Mouse (Mus musculus): ENCODE measurements around the gene Olfr480. TPM values are rescaled to one million over a fixed set of nuclear protein-coding genes. Genes with fewer than 3 reads are reported as not detected.

The Olfr480 gene
- total and polyA plus RNA-seq, 3 experiments: not detected

- H3K27me3 ChIP-seq (replicated peaks): peaks cover 25% of the 10 kb centered on the region
- dilution Hi-C loops (cut with MboI; ENCODE audit: extremely low pct_ligation_motif_present, extremely low pct_unique_long_range_greater_than_20kb, low sequenced_read_pairs) (no loop called here), in situ Hi-C loops (cut with MboI; ENCODE audit: low pct_ligation_motif_present, low pct_unique_long_range_greater_than_20kb, low sequenced_read_pairs) (no loop called here)
- H3K4me3 ChIP-seq (replicated peaks in 1 of 3; ENCODE audit: low read depth in 2 of 3, low read length in 2 of 3, poor library complexity in 1 of 3): no peak within 1 kb of the TSS
- no peaks in the 10 kb centered on the region for H3K4me1 ChIP-seq (ENCODE audit: control insufficient read depth in 1 of 2, insufficient read depth in 2 of 2)
- H3K4me2 ChIP-seq (ENCODE audit: insufficient read depth, low read depth, poor library complexity, severe bottlenecking): no peak within 1 kb of the TSS
- H3K9me3 ChIP-seq (replicated peaks; ENCODE audit: low read length): no peaks in the 10 kb centered on the region
- no peak for DNase-seq (ENCODE audit: extremely low read depth)
- TF ChIP-seq ZKSCAN1 (IDR thresholded peaks at IDR 0.05; ENCODE audit: borderline replicate concordance, low read depth, low read length): no peak
- no peak for TF ChIP-seq JUN (IDR thresholded peaks at IDR 0.05; ENCODE audit: insufficient read depth, low read depth, low read length)
- no peak for TF ChIP-seq ZMIZ1 (IDR thresholded peaks at IDR 0.05; ENCODE audit: low read depth, low read length)
- TF ChIP-seq TCF12 (IDR thresholded peaks at IDR 0.05; ENCODE audit: low read depth, low read length): no peak
- H3K79me2 ChIP-seq (replicated peaks; ENCODE audit: control insufficient read depth, extremely low read depth, insufficient read depth, poor library complexity, severe bottlenecking): no peaks in the 10 kb centered on the region
- H3K27ac ChIP-seq (ENCODE audit: insufficient read depth, low read depth): no peak within 1 kb of the TSS
- H3K36me3 ChIP-seq (replicated peaks in 1 of 2; ENCODE audit: control insufficient read depth in 1 of 2, insufficient read depth in 1 of 2, low read length in 1 of 2): no peaks in the 10 kb centered on the region
- no peak within 1 kb of the TSS for H3K9ac ChIP-seq (ENCODE audit: insufficient read depth, low read depth)
Observed at GRCm38 (mm10) chr7:108079555-108079954, 12.4 kb upstream of the Olfr480 start, which contains the start of gene Olfr481. Olfr481 (plus strand) TSS chr7:108079855.

- Histone ChIP-seq H3K27ac (ENCODE audit: insufficient read depth, low read depth) (no peak within 1 kb of the TSS), H3K4me3 (replicated peaks in 1 of 3; ENCODE audit: low read depth in 2 of 3, low read length in 2 of 3, poor library complexity in 1 of 3) (no peak within 1 kb of the TSS), H3K4me2 (ENCODE audit: insufficient read depth, low read depth, poor library complexity, severe bottlenecking) (no peak within 1 kb of the TSS), H3K9me3 (replicated peaks; ENCODE audit: low read length) (no peaks in the 10 kb centered on the region), H3K27me3 (replicated peaks) (peaks cover 9% of the 10 kb centered on the region), H3K79me2 (replicated peaks; ENCODE audit: control insufficient read depth, extremely low read depth, insufficient read depth, poor library complexity, severe bottlenecking) (no peaks in the 10 kb centered on the region), H3K9ac (ENCODE audit: insufficient read depth, low read depth) (no peak within 1 kb of the TSS), H3K36me3 (replicated peaks in 1 of 2; ENCODE audit: control insufficient read depth in 1 of 2, insufficient read depth in 1 of 2, low read length in 1 of 2) (no peaks in the 10 kb centered on the region), H3K4me1 (ENCODE audit: control insufficient read depth in 1 of 2, insufficient read depth in 2 of 2) (no peaks in the 10 kb centered on the region)
- dilution Hi-C loops (cut with MboI; ENCODE audit: extremely low pct_ligation_motif_present, extremely low pct_unique_long_range_greater_than_20kb, low sequenced_read_pairs): no loop called here
- in situ Hi-C loops (cut with MboI; ENCODE audit: low pct_ligation_motif_present, low pct_unique_long_range_greater_than_20kb, low sequenced_read_pairs): no loop called here
- no peak for DNase-seq (ENCODE audit: extremely low read depth)
- no peak for TF ChIP-seq TCF12 (IDR thresholded peaks at IDR 0.05; ENCODE audit: low read depth, low read length)
- TF ChIP-seq E2F4 (IDR thresholded peaks at IDR 0.05; ENCODE audit: insufficient replicate concordance, low read depth, low read length): no peak
- no peak for TF ChIP-seq SMC3 (IDR thresholded peaks at IDR 0.05; ENCODE audit: low read depth, low read length)
- TF ChIP-seq MXI1 (IDR thresholded peaks at IDR 0.05; ENCODE audit: low read depth, low read length): no peak
- no peak for TF ChIP-seq UBTF (IDR thresholded peaks at IDR 0.05; ENCODE audit: low read depth, low read length)
- no peak for TF ChIP-seq NRF1 (IDR thresholded peaks at IDR 0.05; ENCODE audit: low read depth, low read length)
- no peak for TF ChIP-seq EP300 (IDR thresholded peaks at IDR 0.05; ENCODE audit: low read length)
- TF ChIP-seq MAZ (IDR thresholded peaks at IDR 0.05; ENCODE audit: low read depth, low read length): no peak
- TF ChIP-seq IRF4 (IDR thresholded peaks at IDR 0.05; ENCODE audit: low read depth, low read length): no peak
- TF ChIP-seq POLR2A (IDR thresholded peaks at IDR 0.05; ENCODE audit: low read depth, low read length): no peak
- TF ChIP-seq MEF2A (IDR thresholded peaks at IDR 0.05; ENCODE audit: borderline replicate concordance, low read depth, low read length): no peak
- no peak for TF ChIP-seq POLR2AphosphoS2 (IDR thresholded peaks at IDR 0.05; ENCODE audit: low read depth, low read length)
- TF ChIP-seq MAFK (IDR thresholded peaks at IDR 0.05; ENCODE audit: insufficient replicate concordance, low read length): no peak
- TF ChIP-seq CHD1 (IDR thresholded peaks at IDR 0.05; ENCODE audit: low read depth, low read length): no peak
Observed at GRCm38 (mm10) chr7:108050393-108050792, 16.8 kb downstream of the Olfr480 start, which contains the start of gene Olfr479. Olfr479 (plus strand) TSS chr7:108050693.
